Mouse (Mus musculus): ENCODE results near the gene Olfr566. TPM values are rescaled to one million over a fixed set of nuclear protein-coding genes. Genes with fewer than 3 reads are reported as not detected.

The Olfr566 gene
- not detected for polyA plus RNA-seq (2014; fragmentation: Illumina TruSeq; extraction: RNeasy Lipid Tissue Mini Kit (QIAGEN cat#74804); ENCODE audit: low read depth, low replicate concordance)

DNA sequence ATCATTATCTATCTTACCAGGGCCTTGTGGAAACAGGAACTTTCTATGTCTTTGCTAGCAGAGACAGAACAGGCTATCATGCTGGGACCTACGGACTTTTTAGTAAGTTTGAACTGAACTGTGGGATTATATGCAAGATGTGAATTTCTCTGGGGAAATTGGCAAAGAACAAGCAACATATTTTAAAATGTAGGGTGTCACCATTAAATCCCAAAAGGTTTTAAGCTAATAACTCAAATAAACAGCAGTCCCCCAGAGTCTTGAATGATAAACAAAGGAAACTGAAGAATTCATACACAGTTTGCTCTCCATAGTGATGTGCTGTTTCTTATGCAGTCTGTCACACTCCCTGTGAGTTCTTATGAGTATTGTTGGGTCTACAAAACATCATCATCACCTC lies at the start of gene Olfr566:
Olfr566 (minus strand) TSS at position 101 of the 400 bp plus-strand sequence.

DNA sequence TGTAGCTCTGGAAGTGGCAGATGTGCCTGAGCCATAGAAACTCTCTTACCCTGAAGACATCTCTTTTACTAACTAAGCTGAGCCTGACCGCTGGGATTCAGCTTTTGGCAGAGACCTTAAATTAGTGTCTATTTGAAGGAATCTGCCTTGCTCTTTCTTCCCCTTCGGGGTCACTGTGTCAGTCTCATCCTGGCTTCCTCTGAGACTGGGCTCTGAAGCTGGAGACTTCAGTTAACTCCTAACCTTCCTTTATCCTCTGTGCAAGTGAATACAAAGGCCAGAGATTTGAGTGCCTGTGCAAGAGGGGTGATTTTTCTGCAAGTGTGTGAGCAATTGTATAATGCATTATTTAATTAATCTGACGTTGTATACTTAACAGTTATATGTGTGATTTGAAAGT lies 32.2 kb upstream of the Olfr566 start, which contains the start of gene Olfr569:
Olfr569 (minus strand) TSS at position 101 of the 400 bp plus-strand sequence.

DNA sequence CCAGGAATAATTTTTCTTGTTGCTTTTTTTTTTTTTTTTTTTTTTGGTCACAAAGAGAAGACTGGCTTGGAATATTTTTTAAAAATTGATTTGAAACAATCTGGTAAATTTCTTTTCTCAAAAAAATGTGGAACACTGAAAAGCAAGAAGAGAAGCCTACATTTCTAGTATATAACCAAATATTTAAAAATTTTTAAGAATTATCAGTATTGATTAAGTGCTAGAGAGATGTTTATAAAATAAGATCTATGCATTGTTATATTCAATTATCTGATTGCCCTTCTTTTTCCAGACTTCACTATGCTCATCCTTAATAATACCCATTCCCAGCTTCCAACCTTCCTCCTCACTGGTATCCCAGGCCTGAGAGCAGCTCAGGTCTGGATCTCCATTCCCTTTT lies 18.3 kb upstream of the Olfr566 start, which contains the start of gene Olfr568:
Olfr568 (plus strand) TSS at position 301 of the 400 bp plus-strand sequence.

Other genes with a start within 250 kb of the Olfr566 start
- not detected for gene Olfr553, start 240.5 kb downstream of the Olfr566 start, polyA plus RNA-seq (2014; fragmentation: Illumina TruSeq; extraction: RNeasy Lipid Tissue Mini Kit (QIAGEN cat#74804); ENCODE audit: low read depth, low replicate concordance)
- not detected for gene Olfr554, start 220.3 kb downstream of the Olfr566 start, polyA plus RNA-seq (2014; fragmentation: Illumina TruSeq; extraction: RNeasy Lipid Tissue Mini Kit (QIAGEN cat#74804); ENCODE audit: low read depth, low replicate concordance)
- gene Olfr555, start 199.9 kb downstream of the Olfr566 start, polyA plus RNA-seq (2014; fragmentation: Illumina TruSeq; extraction: RNeasy Lipid Tissue Mini Kit (QIAGEN cat#74804); ENCODE audit: low read depth, low replicate concordance): not detected
- not detected for gene Olfr556, start 193.9 kb downstream of the Olfr566 start, polyA plus RNA-seq (2014; fragmentation: Illumina TruSeq; extraction: RNeasy Lipid Tissue Mini Kit (QIAGEN cat#74804); ENCODE audit: low read depth, low replicate concordance)
- 5.6 TPM for gene Trim68, start 171.4 kb downstream of the Olfr566 start, polyA plus RNA-seq (2014; fragmentation: Illumina TruSeq; extraction: RNeasy Lipid Tissue Mini Kit (QIAGEN cat#74804); ENCODE audit: low read depth, low replicate concordance)
- not detected for gene Olfr557, start 162.9 kb downstream of the Olfr566 start, polyA plus RNA-seq (2014; fragmentation: Illumina TruSeq; extraction: RNeasy Lipid Tissue Mini Kit (QIAGEN cat#74804); ENCODE audit: low read depth, low replicate concordance)
- 0.48 TPM for gene Olfr558, start 156.6 kb downstream of the Olfr566 start, polyA plus RNA-seq (2014; fragmentation: Illumina TruSeq; extraction: RNeasy Lipid Tissue Mini Kit (QIAGEN cat#74804); ENCODE audit: low read depth, low replicate concordance)
- 0.08 TPM for gene Olfr33, start 139.7 kb downstream of the Olfr566 start, polyA plus RNA-seq (2014; fragmentation: Illumina TruSeq; extraction: RNeasy Lipid Tissue Mini Kit (QIAGEN cat#74804); ENCODE audit: low read depth, low replicate concordance)
- gene Olfr559, start 131.3 kb downstream of the Olfr566 start, polyA plus RNA-seq (2014; fragmentation: Illumina TruSeq; extraction: RNeasy Lipid Tissue Mini Kit (QIAGEN cat#74804); ENCODE audit: low read depth, low replicate concordance): not detected
- gene Olfr560, start 99.4 kb downstream of the Olfr566 start, polyA plus RNA-seq (2014; fragmentation: Illumina TruSeq; extraction: RNeasy Lipid Tissue Mini Kit (QIAGEN cat#74804); ENCODE audit: low read depth, low replicate concordance): not detected
- 0.34 TPM for gene Olfr78, start 99.3 kb downstream of the Olfr566 start, polyA plus RNA-seq (2014; fragmentation: Illumina TruSeq; extraction: RNeasy Lipid Tissue Mini Kit (QIAGEN cat#74804); ENCODE audit: low read depth, low replicate concordance)
- not detected for gene Olfr561, start 87.5 kb downstream of the Olfr566 start, polyA plus RNA-seq (2014; fragmentation: Illumina TruSeq; extraction: RNeasy Lipid Tissue Mini Kit (QIAGEN cat#74804); ENCODE audit: low read depth, low replicate concordance)
- gene Olfr564, start 55.3 kb downstream of the Olfr566 start, polyA plus RNA-seq (2014; fragmentation: Illumina TruSeq; extraction: RNeasy Lipid Tissue Mini Kit (QIAGEN cat#74804); ENCODE audit: low read depth, low replicate concordance): not detected
- 0.24 TPM for gene Olfr568, start 18.4 kb upstream of the Olfr566 start, polyA plus RNA-seq (2014; fragmentation: Illumina TruSeq; extraction: RNeasy Lipid Tissue Mini Kit (QIAGEN cat#74804); ENCODE audit: low read depth, low replicate concordance)
- gene Olfr569, start 32.1 kb upstream of the Olfr566 start, polyA plus RNA-seq (2014; fragmentation: Illumina TruSeq; extraction: RNeasy Lipid Tissue Mini Kit (QIAGEN cat#74804); ENCODE audit: low read depth, low replicate concordance): not detected
- not detected for gene Olfr570, start 35.8 kb upstream of the Olfr566 start, polyA plus RNA-seq (2014; fragmentation: Illumina TruSeq; extraction: RNeasy Lipid Tissue Mini Kit (QIAGEN cat#74804); ENCODE audit: low read depth, low replicate concordance)
- not detected for gene Olfr571, start 58.8 kb upstream of the Olfr566 start, polyA plus RNA-seq (2014; fragmentation: Illumina TruSeq; extraction: RNeasy Lipid Tissue Mini Kit (QIAGEN cat#74804); ENCODE audit: low read depth, low replicate concordance)
- not detected for gene Olfr572, start 65.6 kb upstream of the Olfr566 start, polyA plus RNA-seq (2014; fragmentation: Illumina TruSeq; extraction: RNeasy Lipid Tissue Mini Kit (QIAGEN cat#74804); ENCODE audit: low read depth, low replicate concordance)
- not detected for gene Olfr573-ps1, start 83.8 kb upstream of the Olfr566 start, polyA plus RNA-seq (2014; fragmentation: Illumina TruSeq; extraction: RNeasy Lipid Tissue Mini Kit (QIAGEN cat#74804); ENCODE audit: low read depth, low replicate concordance)
- not detected for gene Olfr574, start 89.7 kb upstream of the Olfr566 start, polyA plus RNA-seq (2014; fragmentation: Illumina TruSeq; extraction: RNeasy Lipid Tissue Mini Kit (QIAGEN cat#74804); ENCODE audit: low read depth, low replicate concordance)
- gene Olfr575, start 100.0 kb upstream of the Olfr566 start, polyA plus RNA-seq (2014; fragmentation: Illumina TruSeq; extraction: RNeasy Lipid Tissue Mini Kit (QIAGEN cat#74804); ENCODE audit: low read depth, low replicate concordance): not detected
- gene Olfr576, start 103.9 kb upstream of the Olfr566 start, polyA plus RNA-seq (2014; fragmentation: Illumina TruSeq; extraction: RNeasy Lipid Tissue Mini Kit (QIAGEN cat#74804); ENCODE audit: low read depth, low replicate concordance): not detected
- not detected for gene Olfr577, start 117.2 kb upstream of the Olfr566 start, polyA plus RNA-seq (2014; fragmentation: Illumina TruSeq; extraction: RNeasy Lipid Tissue Mini Kit (QIAGEN cat#74804); ENCODE audit: low read depth, low replicate concordance)
- not detected for gene Olfr578, start 130.6 kb upstream of the Olfr566 start, polyA plus RNA-seq (2014; fragmentation: Illumina TruSeq; extraction: RNeasy Lipid Tissue Mini Kit (QIAGEN cat#74804); ENCODE audit: low read depth, low replicate concordance)
- gene Olfr582, start 179.3 kb upstream of the Olfr566 start, polyA plus RNA-seq (2014; fragmentation: Illumina TruSeq; extraction: RNeasy Lipid Tissue Mini Kit (QIAGEN cat#74804); ENCODE audit: low read depth, low replicate concordance): not detected
- not detected for gene Olfr583, start 192.5 kb upstream of the Olfr566 start, polyA plus RNA-seq (2014; fragmentation: Illumina TruSeq; extraction: RNeasy Lipid Tissue Mini Kit (QIAGEN cat#74804); ENCODE audit: low read depth, low replicate concordance)
- not detected for gene Olfr584, start 223.1 kb upstream of the Olfr566 start, polyA plus RNA-seq (2014; fragmentation: Illumina TruSeq; extraction: RNeasy Lipid Tissue Mini Kit (QIAGEN cat#74804); ENCODE audit: low read depth, low replicate concordance)
- gene Olfr585, start 239.0 kb upstream of the Olfr566 start, polyA plus RNA-seq (2014; fragmentation: Illumina TruSeq; extraction: RNeasy Lipid Tissue Mini Kit (QIAGEN cat#74804); ENCODE audit: low read depth, low replicate concordance): not detected